Mouse (Mus musculus) forebrain, embryonic 11.5 days (tissue): ENCODE data around the gene Plpp3. TPM values are rescaled to one million over a fixed set of nuclear protein-coding genes. Genes with fewer than 3 reads are reported as not detected.

Experiments
- ATAC-seq: fragments of 200-750 bp; cut with Nextera tagmentation; replicated peaks from 2 replicates; pipeline ENCODE4 v1.8.0; 2017; ENCODE audit warnings: moderate TSS enrichment; ENCODE audit not compliant: low FRiP score
- DNase-seq: peaks from one replicate; pipeline ENCODE4 v3.0.0-alpha.2; 2017; ENCODE audit warnings: low spot score
- H3K27ac ChIP-seq: fragments of 300-500 bp; sonication (generic); 2 replicates; pipeline ENCODE4 v1.5.1; 2014; ENCODE audit warnings: low read depth, low read length
- H3K27me3 ChIP-seq: fragments of 300-500 bp; sonication (generic); 2 replicates; pipeline ENCODE4 v1.6.1; 2014; ENCODE audit warnings: mild to moderate bottlenecking, low read length, mixed read lengths; ENCODE audit not compliant: control insufficient read depth, insufficient read depth
- H3K36me3 ChIP-seq: fragments of 300-500 bp; sonication (generic); 2 replicates; pipeline ENCODE4 v1.6.1; 2014; ENCODE audit warnings: mild to moderate bottlenecking, low read length, moderate library complexity, mixed read lengths; ENCODE audit not compliant: control insufficient read depth, insufficient read depth
- H3K4me1 ChIP-seq: fragments of 300-500 bp; sonication (generic); replicated peaks from 2 replicates; pipeline ENCODE4 v1.6.1; 2014; ENCODE audit warnings: low read length, mixed read lengths; ENCODE audit not compliant: control insufficient read depth, insufficient read depth
- H3K4me2 ChIP-seq: fragments of 300-500 bp; sonication (generic); 2 replicates; pipeline ENCODE4 v1.6.1; 2014; ENCODE audit warnings: low read depth, mild to moderate bottlenecking, low read length, moderate library complexity, mixed read lengths; ENCODE audit not compliant: severe bottlenecking
- H3K4me3 ChIP-seq: fragments of 300-500 bp; sonication (generic); 2 replicates; pipeline ENCODE4 v1.5.1; 2014; ENCODE audit warnings: low read depth, low read length
- H3K9ac ChIP-seq: fragments of 300-500 bp; sonication (generic); 2 replicates; pipeline ENCODE4 v1.6.1; 2014; ENCODE audit warnings: low read length
- H3K9me3 ChIP-seq: fragments of 300-500 bp; sonication (generic); 2 replicates; pipeline ENCODE4 v1.6.1; 2016; ENCODE audit warnings: low read length, mixed read lengths; ENCODE audit not compliant: control insufficient read depth
- WGBS: fragments of 180-500 bp; shearing (Covaris S2); extraction: QIAGEN DNeasy Blood & Tissue Kit; methylation state at CpG from one replicate; pipeline ENCODE4 v1.1.7; 2014; 5-methylcytosine and 5-hydroxymethylcytosine counted together
- polyA plus RNA-seq: library from polyadenylated mRNA; unstranded; fragments of >200 nt; fragmentation: Nextera tagmentation; extraction: Ambion mirVana; gene quantifications from 2 replicates; pipeline ENCODE4 v1.2.1, GENCODE M21; 2014

The Plpp3 gene
- polyA plus RNA-seq, 1 experiment from 2014 or later, result 71.6 TPM

GRCm38 (mm10) chr4:105245479-105245944 is 88.4 kb downstream of the Plpp3 start:
- Histone ChIP-seq H3K4me1 (peaks cover 10% of the 10 kb centered on the region), H3K9ac (peak overlapping the region; percentile 65), H3K4me2 (peak overlapping the region; percentile 44), H3K36me3 (no peaks in the 10 kb centered on the region), H3K9me3 (no peaks in the 10 kb centered on the region), H3K4me3 (no peak overlapping the region; the same call in 1 of the 2 replicates), H3K27me3 (no peaks in the 10 kb centered on the region), H3K27ac (peak overlapping the region; percentile 54)
- DNase-seq, result peak; percentile 68
- WGBS, result 1% methylated on average over 18 of the region's 18 CpGs
- ATAC-seq, result peak; percentile 90

DNA sequence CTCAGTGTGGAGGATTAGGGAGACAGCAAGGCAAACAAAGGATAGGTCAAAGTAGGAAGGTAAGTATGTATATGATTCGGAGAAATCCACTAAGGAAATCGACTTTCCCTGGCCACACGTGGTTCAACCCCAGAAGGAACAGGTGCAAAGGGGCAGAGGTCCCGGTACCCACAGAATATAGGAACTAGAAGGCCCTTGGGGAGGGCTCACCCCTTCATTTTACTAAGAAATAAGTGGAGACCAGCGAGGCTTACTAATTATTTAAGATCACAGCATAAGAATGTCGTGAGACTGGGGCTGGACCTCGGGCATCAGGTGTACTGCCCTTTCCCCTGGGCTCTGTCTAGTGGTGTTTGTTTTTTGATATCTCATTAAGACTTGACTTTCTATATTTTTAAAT is 89.2 kb downstream of the Plpp3 start:
- 81% methylated on average over 7 of the region's 7 CpGs for WGBS
- ATAC-seq (no peak; the same call in 1 of the 2 replicates), DNase-seq (no peak)
- no peaks in the 10 kb centered on the region for H3K27me3 ChIP-seq
- no peak overlapping the region for H3K9ac ChIP-seq
- H3K9me3 ChIP-seq, result no peaks in the 10 kb centered on the region
- H3K27ac ChIP-seq, result no peak overlapping the region
- H3K4me1 ChIP-seq, result peaks cover 10% of the 10 kb centered on the region
- H3K4me3 ChIP-seq, result no peak overlapping the region
- no peaks in the 10 kb centered on the region for H3K36me3 ChIP-seq
- no peak overlapping the region for H3K4me2 ChIP-seq

- no peak for ATAC-seq
- Histone ChIP-seq H3K9me3 (no peaks in the 10 kb centered on the region), H3K4me2 (no peak overlapping the region), H3K36me3 (no peaks in the 10 kb centered on the region), H3K9ac (no peak overlapping the region), H3K4me3 (no peak overlapping the region), H3K27ac (no peak overlapping the region), H3K27me3 (no peaks in the 10 kb centered on the region), H3K4me1 (peaks cover 10% of the 10 kb centered on the region)
- no peak for DNase-seq
- WGBS, result 76% methylated on average over 1 of the region's 1 CpGs
Measured at GRCm38 (mm10) chr4:105248161-105248560, 91.0 kb downstream of the Plpp3 start.

- Histone ChIP-seq H3K9ac (no peak overlapping the region), H3K36me3 (no peaks in the 10 kb centered on the region), H3K4me1 (peaks cover 10% of the 10 kb centered on the region), H3K27ac (no peak overlapping the region), H3K9me3 (no peaks in the 10 kb centered on the region), H3K4me2 (no peak overlapping the region), H3K4me3 (no peak overlapping the region), H3K27me3 (no peaks in the 10 kb centered on the region)
- no peak for DNase-seq
- no peak for ATAC-seq
- 84% methylated on average over 4 of the region's 4 CpGs for WGBS
Measured at GRCm38 (mm10) chr4:105249283-105249682, 92.1 kb downstream of the Plpp3 start.

DNA sequence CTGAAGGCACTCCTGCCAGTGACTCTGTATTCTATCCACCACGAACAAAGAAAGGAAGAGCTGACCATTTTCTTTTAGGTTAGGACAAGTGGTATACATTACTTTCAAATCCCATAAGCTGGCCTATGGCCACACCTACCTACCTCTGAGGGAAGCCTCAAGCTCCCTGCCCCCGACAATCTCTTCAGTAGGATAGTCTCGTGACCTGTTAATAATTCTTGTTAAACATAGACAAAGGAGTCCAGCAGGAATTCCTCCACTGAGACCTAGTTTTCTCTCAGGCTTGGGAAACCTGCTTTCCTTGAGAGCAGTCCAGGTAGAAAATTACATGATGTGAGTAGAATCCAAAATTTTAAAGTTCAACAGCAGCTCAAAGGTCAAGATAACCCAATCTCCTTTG is 93.8 kb downstream of the Plpp3 start:
- no peaks in the 10 kb centered on the region for H3K27me3 ChIP-seq
- H3K4me3 ChIP-seq, result no peak overlapping the region
- ATAC-seq (no peak), DNase-seq (no peak)
- no peak overlapping the region for H3K4me2 ChIP-seq
- no peaks in the 10 kb centered on the region for H3K36me3 ChIP-seq
- WGBS, result 71% methylated on average over 3 of the region's 3 CpGs
- peaks cover 2% of the 10 kb centered on the region; the same call in 1 of the 2 replicates for H3K4me1 ChIP-seq
- no peak overlapping the region for H3K9ac ChIP-seq
- no peaks in the 10 kb centered on the region for H3K9me3 ChIP-seq
- H3K27ac ChIP-seq, result no peak overlapping the region

GRCm38 (mm10) chr4:105252044-105252443 is 94.9 kb downstream of the Plpp3 start:
- Histone ChIP-seq H3K27me3 (no peaks in the 10 kb centered on the region), H3K36me3 (no peaks in the 10 kb centered on the region), H3K4me1 (no peaks in the 10 kb centered on the region), H3K4me2 (no peak overlapping the region), H3K9me3 (no peaks in the 10 kb centered on the region), H3K4me3 (no peak overlapping the region), H3K9ac (no peak overlapping the region), H3K27ac (no peak overlapping the region)
- ATAC-seq (no peak), DNase-seq (no peak)
- 79% methylated on average over 3 of the region's 3 CpGs for WGBS

- H3K4me2 ChIP-seq, result no peak overlapping the region
- no peaks in the 10 kb centered on the region for H3K9me3 ChIP-seq
- H3K36me3 ChIP-seq, result no peaks in the 10 kb centered on the region
- WGBS, result 87% methylated on average over 5 of the region's 5 CpGs
- no peak overlapping the region for H3K9ac ChIP-seq
- H3K27me3 ChIP-seq, result no peaks in the 10 kb centered on the region
- no peak overlapping the region for H3K27ac ChIP-seq
- ATAC-seq (no peak), DNase-seq (no peak)
- H3K4me1 ChIP-seq, result no peaks in the 10 kb centered on the region
- H3K4me3 ChIP-seq, result no peak overlapping the region
Measured at GRCm38 (mm10) chr4:105252571-105253200, 95.5 kb downstream of the Plpp3 start.

DNA sequence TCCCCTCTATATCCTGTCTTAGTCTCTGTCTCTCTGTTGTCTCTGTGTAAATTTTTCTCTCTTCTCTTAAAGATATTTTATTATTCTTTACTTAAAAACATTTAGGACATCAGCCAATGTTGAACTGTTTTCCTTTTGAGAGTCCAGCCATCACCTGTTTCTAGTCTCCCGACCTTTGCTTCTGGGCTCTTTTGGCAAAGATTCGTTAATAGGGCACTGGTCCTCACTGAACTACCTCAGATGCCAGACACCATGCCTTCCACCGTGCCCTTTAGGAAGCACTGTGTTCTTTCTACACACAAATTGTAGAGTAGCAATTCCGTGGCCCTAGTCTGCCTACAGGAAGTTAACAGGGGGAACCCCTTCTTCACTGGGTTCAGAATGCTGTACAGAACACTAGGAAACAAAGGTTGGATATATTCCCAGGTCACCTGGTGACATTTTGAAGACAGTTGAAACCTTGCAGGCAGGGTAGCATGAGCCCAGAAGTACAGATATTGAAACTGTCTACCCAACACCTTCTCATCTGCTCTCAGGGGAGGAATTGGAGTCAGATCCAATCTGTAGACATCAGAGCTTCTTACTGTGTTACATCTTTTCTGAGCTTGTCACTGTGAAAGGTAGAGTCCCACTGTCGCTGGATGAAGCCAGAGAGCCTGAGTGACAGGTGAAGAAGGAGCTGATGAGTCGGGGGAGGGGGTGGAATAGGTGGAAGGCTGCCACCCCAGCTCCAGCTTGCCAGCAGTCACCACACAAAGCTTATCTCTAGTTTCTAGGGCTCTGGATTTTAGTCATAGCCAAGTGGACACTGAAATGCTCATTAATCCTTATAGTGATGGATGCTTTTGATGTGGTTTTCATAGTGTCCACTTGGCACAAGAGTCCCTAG is 96.5 kb downstream of the Plpp3 start:
- Histone ChIP-seq H3K36me3 (no peaks in the 10 kb centered on the region), H3K27ac (no peak overlapping the region), H3K4me1 (no peaks in the 10 kb centered on the region), H3K4me3 (no peak overlapping the region), H3K27me3 (no peaks in the 10 kb centered on the region), H3K9ac (no peak overlapping the region), H3K4me2 (no peak overlapping the region), H3K9me3 (no peaks in the 10 kb centered on the region)
- DNase-seq (no peak), ATAC-seq (no peak)
- WGBS, result 84% methylated on average over 6 of the region's 6 CpGs
